Mouse (Mus musculus): ENCODE measurements around the gene Vgll4. TPM values are rescaled to one million over a fixed set of nuclear protein-coding genes. Genes with fewer than 3 reads are reported as not detected.

Gene Vgll4
- polyA plus RNA-seq, 1 experiment = 38.4 TPM

DNA sequence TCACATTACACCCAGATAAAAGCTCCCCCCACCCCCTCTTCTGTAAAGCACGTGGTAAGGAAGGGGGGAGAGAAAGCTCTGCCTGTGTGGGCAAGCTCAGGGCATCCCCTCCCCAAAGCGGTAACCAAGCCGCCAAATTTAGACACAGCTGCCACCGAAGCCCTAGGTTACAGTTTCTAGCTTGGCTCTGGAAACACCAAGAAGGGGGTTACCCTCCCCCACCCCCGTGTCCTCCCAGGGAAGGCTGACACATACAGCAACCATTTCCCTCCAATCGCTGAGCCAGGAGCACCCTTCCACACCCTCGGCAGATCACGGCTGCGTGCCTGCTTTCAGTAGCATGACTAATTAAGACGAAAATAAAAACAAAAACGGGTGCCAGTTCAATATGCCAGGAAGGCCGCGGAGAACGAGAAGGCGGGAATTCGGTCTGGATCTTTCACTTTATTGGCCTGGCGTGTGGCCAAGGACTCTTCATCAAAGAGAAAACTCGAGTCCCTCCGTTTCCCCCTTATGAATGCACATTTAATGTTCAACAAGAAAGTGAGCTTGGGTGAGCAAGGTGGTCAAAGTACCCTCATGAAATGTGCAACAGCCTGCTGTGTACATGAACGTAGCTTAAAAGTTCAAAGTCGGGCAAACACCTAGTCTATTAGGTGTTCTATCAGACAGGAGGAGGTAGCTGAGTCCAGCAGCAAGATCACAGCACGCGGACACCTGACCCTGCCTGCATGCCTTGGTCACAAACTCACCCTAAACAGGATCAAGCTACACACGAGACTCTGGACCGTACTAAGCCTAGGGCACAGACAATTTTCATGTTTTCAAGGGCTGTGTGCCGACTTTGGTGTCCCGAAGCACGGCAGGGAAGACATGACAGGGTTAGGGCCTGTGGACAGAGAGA, 38.3 kb downstream of the Vgll4 start:
- Histone ChIP-seq H3K27me3 (ENCODE audit: control insufficient read depth, insufficient read depth, low read length) (no peaks in the 10 kb centered on the region), H3K36me3 (ENCODE audit: control insufficient read depth, insufficient read depth, low read length) (no peaks in the 10 kb centered on the region), H3K4me3 (ENCODE audit: control insufficient read depth, low read depth, low read length) (no peak overlapping the region; the same call in 1 of the 2 replicates), H3K4me1 (ENCODE audit: control insufficient read depth, insufficient read depth, low read length) (no peaks in the 10 kb centered on the region), H3K27ac (ENCODE audit: control insufficient read depth, insufficient read depth, low read depth, low read length) (no peak overlapping the region)
- no peak for TF ChIP-seq POLR2A (IDR thresholded peaks at IDR 0.05; ENCODE audit: control insufficient read depth, low read depth, low read length)
- no peak for TF ChIP-seq CTCF (IDR thresholded peaks at IDR 0.05; ENCODE audit: control insufficient read depth, insufficient read depth, insufficient replicate concordance, low read depth, low read length)

DNA sequence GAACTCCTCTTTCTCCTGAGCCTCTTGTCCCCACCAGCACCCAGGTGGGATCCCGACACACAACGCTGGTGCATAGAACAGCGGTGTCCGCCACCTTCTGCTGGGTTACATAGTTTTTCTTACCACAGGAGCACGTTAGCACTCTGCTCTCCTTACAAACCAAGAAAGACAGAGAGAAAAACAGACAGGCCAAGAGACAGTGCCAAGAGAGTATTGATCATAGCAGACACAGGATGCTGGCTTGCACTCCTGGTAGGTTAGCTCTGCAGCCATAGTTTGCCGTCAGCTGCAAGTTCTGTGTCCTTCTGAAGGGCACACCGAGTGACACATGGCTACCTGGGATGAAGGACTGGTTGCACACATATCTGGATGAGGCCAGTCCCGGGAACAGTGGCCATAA, 39.1 kb downstream of the Vgll4 start:
- H3K27ac ChIP-seq (ENCODE audit: control insufficient read depth, insufficient read depth, low read depth, low read length) = no peak overlapping the region
- no peaks in the 10 kb centered on the region for H3K36me3 ChIP-seq (ENCODE audit: control insufficient read depth, insufficient read depth, low read length)
- no peaks in the 10 kb centered on the region for H3K4me1 ChIP-seq (ENCODE audit: control insufficient read depth, insufficient read depth, low read length)
- TF ChIP-seq CTCF (IDR thresholded peaks at IDR 0.05; ENCODE audit: control insufficient read depth, insufficient read depth, insufficient replicate concordance, low read depth, low read length) (no peak), POLR2A (IDR thresholded peaks at IDR 0.05; ENCODE audit: control insufficient read depth, low read depth, low read length) (no peak)
- no peaks in the 10 kb centered on the region for H3K27me3 ChIP-seq (ENCODE audit: control insufficient read depth, insufficient read depth, low read length)
- no peak overlapping the region for H3K4me3 ChIP-seq (ENCODE audit: control insufficient read depth, low read depth, low read length)

DNA sequence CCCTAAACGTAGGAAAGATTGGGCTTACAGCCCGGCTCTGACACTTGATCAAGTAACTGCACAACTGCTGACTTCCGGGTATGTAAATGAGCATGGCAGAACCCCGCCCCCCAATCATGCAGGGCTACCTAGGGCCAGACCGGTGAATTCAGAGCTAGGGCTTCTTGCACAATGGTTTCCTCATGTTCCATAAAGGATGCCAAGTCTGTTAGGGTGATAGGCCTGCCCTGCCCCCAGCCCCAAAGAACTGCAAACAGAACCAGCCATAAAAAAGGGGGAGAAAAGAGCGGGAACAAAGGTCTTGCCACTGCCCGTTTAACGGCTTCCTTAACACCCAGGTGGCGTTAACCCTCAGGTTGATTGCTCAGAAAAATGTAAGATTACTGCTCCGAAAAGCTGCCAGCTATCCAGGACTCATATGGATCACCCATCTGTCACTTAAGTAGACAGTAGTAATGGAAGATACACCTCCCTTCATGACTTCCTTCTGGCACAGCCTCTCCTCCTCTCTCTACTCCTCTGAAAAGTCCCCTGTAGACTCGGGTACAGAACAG, 39.7 kb downstream of the Vgll4 start:
- TF ChIP-seq CTCF (IDR thresholded peaks at IDR 0.05; ENCODE audit: control insufficient read depth, insufficient read depth, insufficient replicate concordance, low read depth, low read length) = no peak
- TF ChIP-seq POLR2A (IDR thresholded peaks at IDR 0.05; ENCODE audit: control insufficient read depth, low read depth, low read length) = no peak
- no peaks in the 10 kb centered on the region for H3K36me3 ChIP-seq (ENCODE audit: control insufficient read depth, insufficient read depth, low read length)
- no peak overlapping the region for H3K4me3 ChIP-seq (ENCODE audit: control insufficient read depth, low read depth, low read length)
- no peaks in the 10 kb centered on the region; the same call in 1 of the 2 replicates for H3K4me1 ChIP-seq (ENCODE audit: control insufficient read depth, insufficient read depth, low read length)
- H3K27ac ChIP-seq (ENCODE audit: control insufficient read depth, insufficient read depth, low read depth, low read length) = no peak overlapping the region
- no peaks in the 10 kb centered on the region for H3K27me3 ChIP-seq (ENCODE audit: control insufficient read depth, insufficient read depth, low read length)

DNA sequence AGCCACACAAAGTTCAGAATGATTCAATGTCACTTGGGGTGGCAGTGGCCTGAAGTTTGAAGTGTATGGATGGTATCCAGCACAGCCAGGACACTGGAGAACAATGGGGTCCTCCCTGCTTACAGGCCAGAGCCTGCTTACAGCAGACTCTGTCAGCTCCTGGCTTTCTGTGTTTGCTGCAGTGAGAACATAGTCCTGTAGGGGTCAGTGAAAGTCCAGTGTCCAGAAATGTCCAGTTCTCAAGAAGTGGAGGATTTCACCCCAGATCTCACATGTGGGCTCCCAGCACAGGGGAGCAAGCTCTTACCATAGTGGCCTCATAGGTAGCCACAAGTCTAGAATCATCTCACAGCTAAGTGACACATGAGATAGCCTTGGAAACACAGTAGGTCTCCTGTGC, 40.4 kb downstream of the Vgll4 start:
- no peaks in the 10 kb centered on the region for H3K27me3 ChIP-seq (ENCODE audit: control insufficient read depth, insufficient read depth, low read length)
- no peak overlapping the region for H3K27ac ChIP-seq (ENCODE audit: control insufficient read depth, insufficient read depth, low read depth, low read length)
- no peaks in the 10 kb centered on the region for H3K36me3 ChIP-seq (ENCODE audit: control insufficient read depth, insufficient read depth, low read length)
- H3K4me1 ChIP-seq (ENCODE audit: control insufficient read depth, insufficient read depth, low read length) = no peaks in the 10 kb centered on the region; the same call in 1 of the 2 replicates
- no peak for TF ChIP-seq CTCF (IDR thresholded peaks at IDR 0.05; ENCODE audit: control insufficient read depth, insufficient read depth, insufficient replicate concordance, low read depth, low read length)
- no peak for TF ChIP-seq POLR2A (IDR thresholded peaks at IDR 0.05; ENCODE audit: control insufficient read depth, low read depth, low read length)
- no peak overlapping the region for H3K4me3 ChIP-seq (ENCODE audit: control insufficient read depth, low read depth, low read length)

DNA sequence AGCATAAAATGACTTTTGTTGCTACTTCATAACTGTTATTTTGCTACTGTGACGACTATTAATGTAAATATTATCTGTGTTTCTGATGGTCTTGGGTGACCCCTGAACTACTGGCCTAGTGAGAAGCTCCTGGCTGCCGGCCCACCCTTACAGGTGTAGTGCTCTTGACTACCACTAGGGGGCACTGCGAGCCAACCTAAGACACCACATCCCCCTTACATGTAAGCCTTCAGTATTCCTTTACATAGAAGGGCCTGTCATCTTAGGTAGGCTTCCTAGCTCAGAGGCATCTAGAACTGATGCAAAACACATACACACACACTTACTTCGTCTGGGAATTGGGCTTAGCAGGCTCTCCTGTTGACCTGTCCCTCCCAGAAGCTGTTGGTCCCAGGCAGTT, 41.3 kb downstream of the Vgll4 start:
- TF ChIP-seq POLR2A (IDR thresholded peaks at IDR 0.05; ENCODE audit: control insufficient read depth, low read depth, low read length) = no peak
- peak; percentile 94; the same call in 1 of the 2 replicates for TF ChIP-seq CTCF (IDR thresholded peaks at IDR 0.05; ENCODE audit: control insufficient read depth, insufficient read depth, insufficient replicate concordance, low read depth, low read length)
- Histone ChIP-seq H3K27me3 (ENCODE audit: control insufficient read depth, insufficient read depth, low read length) (no peaks in the 10 kb centered on the region), H3K4me3 (ENCODE audit: control insufficient read depth, low read depth, low read length) (no peak overlapping the region), H3K27ac (ENCODE audit: control insufficient read depth, insufficient read depth, low read depth, low read length) (no peak overlapping the region), H3K4me1 (ENCODE audit: control insufficient read depth, insufficient read depth, low read length) (no peaks in the 10 kb centered on the region; the same call in 1 of the 2 replicates), H3K36me3 (ENCODE audit: control insufficient read depth, insufficient read depth, low read length) (no peaks in the 10 kb centered on the region)

DNA sequence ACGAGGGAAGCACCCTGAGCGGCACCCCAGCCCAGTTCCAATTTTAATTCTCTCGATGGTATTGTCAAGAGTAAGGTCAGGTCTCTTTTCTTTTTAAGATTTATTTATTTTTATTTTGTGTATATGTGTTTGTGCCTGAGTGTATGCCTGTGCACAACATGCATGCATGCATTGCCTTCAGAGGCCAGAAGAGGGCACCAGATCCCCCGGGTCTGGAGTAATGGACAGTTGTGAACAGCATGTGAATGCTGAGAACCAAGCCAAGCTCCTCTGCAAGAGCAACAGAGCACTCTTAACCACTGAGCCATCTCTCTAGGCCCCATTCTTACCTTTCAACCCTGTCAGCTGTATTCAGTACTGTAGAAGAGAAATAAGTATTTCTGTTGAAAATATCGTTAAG, 42.4 kb downstream of the Vgll4 start:
- Histone ChIP-seq H3K27me3 (ENCODE audit: control insufficient read depth, insufficient read depth, low read length) (no peaks in the 10 kb centered on the region), H3K36me3 (ENCODE audit: control insufficient read depth, insufficient read depth, low read length) (no peaks in the 10 kb centered on the region)

DNA sequence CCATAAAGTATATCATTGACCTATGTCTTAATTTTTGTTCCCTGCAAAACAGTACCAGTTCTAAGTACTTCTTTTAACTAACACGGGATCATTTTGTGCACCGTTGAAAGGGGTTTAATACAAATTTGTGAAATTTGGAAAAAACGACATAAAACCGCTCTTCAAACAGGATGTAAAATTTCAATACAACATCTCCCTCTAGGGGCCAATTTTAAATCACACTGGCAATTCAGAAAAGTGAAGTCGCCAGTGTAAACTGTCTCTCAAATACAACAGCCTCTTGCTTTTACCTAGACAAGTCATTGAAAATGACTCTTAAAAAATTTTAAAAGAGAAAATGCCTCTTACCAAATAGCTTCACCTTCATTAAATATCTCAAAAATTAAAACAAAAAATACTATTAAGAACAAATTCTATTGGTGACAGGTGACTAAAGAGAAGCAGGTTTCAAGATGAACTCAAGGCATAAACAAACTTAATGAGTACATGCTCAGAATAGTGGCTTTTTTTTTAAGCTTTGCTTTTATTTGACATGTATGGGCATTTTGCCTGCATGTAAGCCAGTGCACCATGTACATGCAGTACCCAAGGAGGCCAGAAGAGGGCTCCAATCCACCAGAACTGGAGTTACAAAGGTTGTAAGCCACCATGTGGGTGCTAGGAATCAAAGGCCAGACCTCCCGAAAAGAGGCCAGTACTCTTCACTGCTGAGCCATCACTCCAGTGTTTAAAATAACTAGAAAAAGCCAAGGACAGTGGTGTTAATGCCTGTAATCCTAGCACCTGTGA, 43.2 kb downstream of the Vgll4 start:
- H3K4me3 ChIP-seq (ENCODE audit: control insufficient read depth, low read depth, low read length) = no peak overlapping the region
- TF ChIP-seq CTCF (IDR thresholded peaks at IDR 0.05; ENCODE audit: control insufficient read depth, insufficient read depth, insufficient replicate concordance, low read depth, low read length) (peak; percentile 48; the same call in 1 of the 2 replicates), POLR2A (IDR thresholded peaks at IDR 0.05; ENCODE audit: control insufficient read depth, low read depth, low read length) (no peak)
- no peaks in the 10 kb centered on the region for H3K27me3 ChIP-seq (ENCODE audit: control insufficient read depth, insufficient read depth, low read length)
- H3K4me1 ChIP-seq (ENCODE audit: control insufficient read depth, insufficient read depth, low read length) = peaks cover 3% of the 10 kb centered on the region
- no peak overlapping the region for H3K27ac ChIP-seq (ENCODE audit: control insufficient read depth, insufficient read depth, low read depth, low read length)
- no peaks in the 10 kb centered on the region for H3K36me3 ChIP-seq (ENCODE audit: control insufficient read depth, insufficient read depth, low read length)

More for the DNA sequence above, 42.4 kb downstream of the Vgll4 start:
- Histone ChIP-seq H3K4me1 (ENCODE audit: control insufficient read depth, insufficient read depth, low read length) (no peaks in the 10 kb centered on the region; the same call in 1 of the 2 replicates), H3K27ac (ENCODE audit: control insufficient read depth, insufficient read depth, low read depth, low read length) (no peak overlapping the region), H3K4me3 (ENCODE audit: control insufficient read depth, low read depth, low read length) (no peak overlapping the region)
- peak; percentile 60; the same call in 1 of the 2 replicates for TF ChIP-seq CTCF (IDR thresholded peaks at IDR 0.05; ENCODE audit: control insufficient read depth, insufficient read depth, insufficient replicate concordance, low read depth, low read length)
- no peak for TF ChIP-seq POLR2A (IDR thresholded peaks at IDR 0.05; ENCODE audit: control insufficient read depth, low read depth, low read length)

Data from testis, adult 2 months (tissue).